Mouse (Mus musculus) embryo, embryonic 10.5 days (tissue): ENCODE measurements around the gene Wfdc15a.
A peak's percentile ranks its signal among the peaks of the same experiment; 100 is the strongest.

Experiments used
- DNase-seq: peaks from one replicate; pipeline ENCODE4 v3.0.0-alpha.2; 2015; ENCODE audit warnings: low spot score

Gene Wfdc15a

DNA sequence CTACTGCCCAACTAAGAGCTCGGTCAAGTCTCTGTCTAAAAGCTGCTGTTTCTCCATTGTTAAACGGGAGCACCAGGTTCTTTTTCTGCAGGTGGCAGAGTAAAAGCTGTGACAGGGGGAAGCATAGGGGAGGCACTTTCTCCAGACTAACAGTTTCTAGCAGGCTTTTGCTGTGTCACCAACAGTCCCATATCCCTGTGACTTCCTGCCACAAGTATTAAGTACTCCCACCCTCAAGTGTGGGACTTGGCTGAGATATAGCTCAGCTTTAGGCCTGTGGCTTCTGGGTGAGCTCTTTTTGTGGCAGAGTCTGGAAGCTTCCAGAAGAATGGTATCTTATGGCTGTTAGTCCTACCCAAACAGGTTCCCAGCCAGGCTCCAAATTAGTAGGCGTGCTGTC, 24.1 kb downstream of the Wfdc15a start:
- DNase-seq, result no peak

DNA sequence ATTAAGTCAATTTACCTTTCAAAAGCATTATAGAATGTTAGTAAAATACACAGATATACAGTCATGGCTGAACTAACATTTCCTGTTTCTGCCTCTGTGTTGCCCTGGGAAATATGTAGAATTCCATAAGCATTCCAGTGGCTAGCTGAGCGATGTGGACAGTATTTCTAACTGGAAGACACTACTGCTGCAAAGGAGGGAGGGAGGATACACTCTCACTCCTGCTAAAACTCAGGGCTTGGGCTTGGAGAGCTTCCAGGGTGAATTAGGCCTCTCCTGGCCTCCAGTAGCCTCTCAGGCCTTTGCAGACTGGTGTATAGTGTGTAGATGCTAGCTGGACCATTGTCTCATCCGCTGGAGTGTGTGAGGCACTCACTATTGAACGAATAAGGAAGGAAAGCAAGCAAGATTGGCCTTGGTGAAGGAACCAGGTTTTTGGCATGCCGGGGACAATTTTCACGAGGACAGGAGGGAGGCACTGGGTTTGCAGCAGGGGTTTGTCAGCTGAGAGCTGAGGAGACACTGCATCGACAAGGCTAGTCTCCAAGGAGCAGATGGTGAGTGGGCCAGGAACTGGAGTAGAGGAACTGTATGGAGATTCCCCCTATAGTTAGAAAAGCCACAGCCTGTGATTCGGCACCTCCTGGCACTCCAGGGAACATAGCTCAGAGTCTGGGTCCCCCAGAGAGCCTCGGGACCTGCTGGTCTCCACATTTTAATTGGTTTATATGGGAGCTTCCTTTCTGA, 25.1 kb downstream of the Wfdc15a start:
- no peak for DNase-seq

DNA sequence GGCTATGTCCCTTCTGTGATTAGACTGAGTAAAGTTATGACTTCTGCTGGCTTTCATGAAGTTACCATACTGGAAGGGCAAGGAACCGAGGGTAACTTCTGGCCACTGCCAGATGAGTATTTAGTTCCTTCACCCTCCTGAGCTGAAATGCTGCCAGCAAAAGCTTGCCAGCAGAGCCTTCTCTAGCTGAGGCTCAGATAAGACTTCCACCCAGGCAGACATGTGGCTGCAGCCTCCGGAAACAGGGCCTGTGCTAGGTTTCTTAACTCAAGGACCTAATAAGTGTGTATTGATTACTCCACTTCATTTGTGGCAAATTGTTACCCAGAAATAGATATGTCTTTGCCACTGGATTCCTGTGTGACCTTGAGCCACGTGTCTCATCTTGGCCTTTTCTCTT, 26.5 kb downstream of the Wfdc15a start:
- DNase-seq, result no peak

DNA sequence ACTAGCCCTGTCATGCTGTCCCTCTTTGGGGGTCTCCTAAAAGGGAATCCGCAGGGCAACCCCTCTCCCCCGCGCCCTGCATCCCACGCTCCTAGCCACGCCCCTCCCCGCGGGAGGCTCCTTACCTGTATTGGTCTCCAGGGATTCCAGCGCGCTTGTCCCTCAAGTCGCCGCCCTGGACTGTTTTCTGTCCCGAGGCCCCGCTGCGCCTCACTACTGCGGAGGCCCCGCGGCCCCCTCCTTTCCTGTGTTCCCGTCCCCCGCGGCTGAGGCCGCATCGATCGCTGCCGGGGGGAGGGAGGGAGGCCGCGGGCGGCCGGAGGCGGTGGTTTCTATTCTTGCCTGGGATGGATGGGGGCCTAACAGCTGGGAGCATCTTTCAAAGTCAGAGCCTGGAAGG, 29.0 kb downstream of the Wfdc15a start, which contains the start of gene Kcns1:
Gene Kcns1 (minus strand): TSS at position 212 of the 400 bp plus-strand sequence.
- DNase-seq, result peak; percentile 18

DNA sequence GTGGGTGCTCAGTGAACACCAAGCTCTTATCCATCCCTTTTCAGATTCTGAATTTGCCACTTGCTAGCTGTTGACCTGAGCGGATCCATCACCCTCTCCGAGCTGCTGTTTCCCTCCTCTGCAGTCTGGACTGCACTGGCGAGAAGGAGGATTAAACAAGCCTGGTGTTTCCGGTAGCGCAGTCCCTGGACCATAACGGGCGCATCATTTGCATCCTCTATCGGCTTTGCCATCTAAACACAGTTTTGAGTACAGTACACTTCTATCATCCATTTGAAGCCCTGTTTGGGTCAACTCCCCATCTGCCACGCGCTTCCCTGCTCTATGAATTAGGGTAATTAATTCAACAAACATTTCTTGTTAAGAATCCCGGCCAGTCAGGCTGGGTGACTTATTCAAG, 29.6 kb downstream of the Wfdc15a start:
- peak; percentile 39 for DNase-seq

DNA sequence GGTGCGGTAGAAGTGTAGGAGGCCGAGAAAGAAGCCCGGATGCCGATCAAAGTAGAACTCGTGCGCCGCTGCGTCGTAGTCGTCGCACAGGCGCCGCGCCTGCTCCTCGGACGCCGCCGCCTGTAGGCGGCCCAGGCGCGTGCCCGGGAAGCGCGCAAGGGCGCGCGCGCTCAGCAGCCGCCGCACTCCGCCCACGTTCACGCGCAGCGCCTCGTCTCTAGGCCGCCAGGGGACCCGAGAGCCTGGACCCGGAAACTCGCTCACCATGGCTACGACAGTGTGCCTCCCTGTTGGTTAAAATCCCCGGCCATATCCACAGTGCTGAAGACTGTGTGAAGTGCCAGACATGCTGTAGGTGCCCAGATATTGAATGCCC, 31.4 kb downstream of the Wfdc15a start:
- DNase-seq, result peak; percentile 32

DNA sequence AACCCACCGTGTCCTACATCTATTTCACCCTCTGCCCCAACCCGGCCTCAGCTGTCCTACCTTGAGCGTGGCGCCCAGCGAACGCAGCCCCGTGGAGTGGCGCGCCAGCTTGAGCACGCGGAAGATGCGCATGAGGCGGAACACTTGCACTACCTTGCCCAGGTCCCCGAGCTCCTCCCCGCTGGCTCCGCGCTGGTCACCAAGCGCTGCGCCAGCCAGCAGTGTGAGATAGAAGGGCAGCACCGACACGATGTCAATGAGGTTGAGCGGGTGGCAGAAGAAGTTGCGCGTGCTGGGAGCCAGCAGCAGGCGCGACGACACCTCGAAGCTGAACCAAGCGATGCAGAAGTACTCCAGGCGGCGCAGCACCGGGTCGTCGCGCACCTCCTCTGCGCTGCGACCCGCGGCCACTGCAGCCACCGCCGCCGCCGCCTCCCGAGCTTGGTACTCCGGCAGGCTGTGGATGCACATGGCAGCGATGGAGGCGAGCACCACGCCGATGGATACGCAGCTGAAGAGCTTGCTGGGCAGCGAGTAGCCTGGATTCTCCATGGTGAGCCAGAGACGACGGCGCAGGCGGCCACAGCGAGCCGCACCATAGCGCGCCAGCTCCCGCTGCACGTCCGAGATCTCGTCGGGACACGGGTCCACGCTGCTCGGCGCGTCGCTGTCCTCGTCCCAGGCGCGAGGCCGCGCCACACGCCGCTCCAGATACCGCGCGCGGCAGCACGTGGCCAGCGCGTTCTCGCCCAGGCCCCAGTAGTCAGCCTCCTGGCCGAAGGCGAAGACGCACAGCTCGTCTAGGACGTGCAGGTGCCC, 32.0 kb downstream of the Wfdc15a start:
- no peak for DNase-seq

DNA sequence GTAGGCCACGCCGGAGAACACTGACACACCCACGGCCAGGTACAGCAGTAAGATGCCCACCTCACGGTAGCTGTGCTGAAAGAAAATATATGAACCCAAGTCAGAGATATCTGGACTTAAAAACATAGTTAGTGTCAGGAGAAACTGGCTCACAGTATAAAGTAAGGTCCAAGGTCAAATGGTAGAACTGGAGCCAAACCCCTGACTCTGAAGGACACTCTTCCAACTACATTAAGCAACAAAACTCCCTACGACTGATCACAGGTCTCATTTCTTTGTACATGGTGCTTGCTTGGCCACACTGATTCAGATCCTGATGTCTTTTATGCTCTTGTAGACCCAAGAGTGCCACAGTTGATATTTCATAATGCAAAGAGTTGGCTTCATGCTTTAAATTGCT, 35.0 kb downstream of the Wfdc15a start:
- DNase-seq, result no peak

DNA sequence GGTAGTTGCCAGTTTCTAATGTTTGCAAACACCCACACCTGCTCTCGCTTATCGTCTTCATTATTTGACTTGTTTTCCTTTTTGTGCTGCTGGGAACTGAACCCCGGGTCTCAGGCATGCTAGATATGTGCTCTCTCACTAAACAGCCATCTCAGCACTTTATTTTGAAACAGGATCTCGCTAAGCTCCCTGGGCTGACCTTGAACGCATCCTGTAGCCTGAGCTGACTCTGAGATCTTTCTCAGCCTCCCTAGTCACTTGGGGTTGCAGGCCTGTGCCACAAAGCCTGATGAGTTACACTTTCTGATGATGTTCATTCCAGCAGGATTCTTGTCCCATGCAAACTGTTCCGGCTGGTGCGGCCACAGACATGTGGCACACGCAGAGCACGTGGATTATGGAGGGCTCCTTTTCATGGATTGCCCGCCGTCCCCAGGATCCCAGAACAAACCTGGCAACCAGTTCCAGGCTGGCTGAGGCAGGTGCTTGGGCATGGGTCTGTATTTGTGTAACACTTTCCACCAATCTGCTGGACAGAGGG, 38.3 kb downstream of the Wfdc15a start:
- no peak for DNase-seq

DNA sequence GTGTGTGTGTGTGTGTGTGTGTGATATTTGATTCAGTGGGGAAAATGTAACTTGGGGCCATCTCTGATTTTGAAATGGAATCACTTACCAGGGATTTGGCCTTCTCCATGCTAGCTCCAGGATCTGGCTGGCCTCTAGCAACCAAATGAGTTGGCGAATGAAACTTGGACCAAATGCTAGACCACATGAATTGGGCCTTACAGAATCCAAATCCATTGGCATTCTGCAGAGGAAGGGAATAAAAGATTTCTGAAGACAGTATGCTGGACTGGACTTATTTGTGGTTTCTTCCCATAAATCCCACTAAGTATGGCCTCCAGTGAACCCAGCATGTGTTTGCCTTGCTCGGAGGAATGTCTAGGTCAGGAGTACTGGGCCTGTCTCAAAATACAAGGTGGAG, 41.1 kb downstream of the Wfdc15a start:
- DNase-seq, result no peak

DNA sequence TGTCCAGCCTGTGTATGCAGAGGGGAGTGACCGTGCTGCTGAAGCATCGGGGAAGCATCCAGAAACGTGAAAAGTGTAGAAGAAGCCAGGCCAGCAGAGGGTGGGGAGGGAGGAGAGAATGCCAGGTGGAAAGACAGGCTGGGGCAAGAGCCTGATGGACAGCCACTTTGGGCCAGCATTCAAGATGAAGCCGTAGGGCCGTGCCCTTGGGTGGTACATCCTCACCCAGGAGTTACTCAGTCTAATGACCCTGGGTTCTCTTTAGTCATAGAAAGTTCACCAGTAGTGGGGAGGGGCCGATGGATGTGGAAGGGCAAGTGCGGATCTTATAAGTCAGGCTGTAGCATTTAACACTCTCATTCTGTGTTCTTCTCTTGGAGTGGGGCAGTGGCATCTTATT, 43.8 kb downstream of the Wfdc15a start:
- no peak for DNase-seq

DNA sequence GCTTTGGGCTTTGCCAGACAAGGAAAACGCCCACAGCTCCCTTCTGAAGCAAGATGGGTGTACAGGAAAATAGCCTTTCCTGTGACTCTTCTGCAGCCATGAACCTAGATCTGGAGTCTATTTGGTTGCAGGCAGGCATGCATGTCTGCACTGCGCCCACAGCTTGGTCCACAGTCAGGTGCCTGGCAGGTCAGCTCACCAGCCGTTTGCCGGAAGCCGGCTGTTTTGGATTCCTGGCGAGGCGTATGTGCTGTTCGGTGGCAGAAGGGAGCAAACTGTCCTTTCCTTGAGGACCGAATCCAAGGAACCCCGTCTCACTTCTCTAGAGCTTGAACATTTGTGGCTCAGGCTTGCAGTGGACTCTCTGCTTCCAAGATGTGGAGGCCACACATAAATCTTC, 45.9 kb downstream of the Wfdc15a start:
- no peak for DNase-seq

DNA sequence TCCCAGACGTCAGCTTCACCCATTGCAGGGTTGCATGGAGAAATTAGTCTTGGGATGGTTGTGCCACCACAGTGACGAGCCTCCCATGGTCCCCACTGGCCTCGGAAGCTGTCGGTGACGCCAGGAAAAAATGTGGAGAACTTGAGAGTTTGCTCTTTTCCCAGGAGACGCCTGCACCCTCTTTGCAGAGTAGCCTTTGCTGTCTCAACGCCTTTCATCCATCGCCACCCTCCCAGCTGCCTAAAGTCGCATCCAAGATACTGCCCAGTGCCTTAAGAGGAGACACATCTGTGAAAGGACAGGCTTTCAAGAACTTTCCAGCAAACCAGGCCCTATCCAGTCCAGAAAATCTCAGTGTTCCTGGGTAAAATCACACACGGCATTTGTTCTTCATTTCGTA, 47.6 kb downstream of the Wfdc15a start:
- DNase-seq, result no peak

DNA sequence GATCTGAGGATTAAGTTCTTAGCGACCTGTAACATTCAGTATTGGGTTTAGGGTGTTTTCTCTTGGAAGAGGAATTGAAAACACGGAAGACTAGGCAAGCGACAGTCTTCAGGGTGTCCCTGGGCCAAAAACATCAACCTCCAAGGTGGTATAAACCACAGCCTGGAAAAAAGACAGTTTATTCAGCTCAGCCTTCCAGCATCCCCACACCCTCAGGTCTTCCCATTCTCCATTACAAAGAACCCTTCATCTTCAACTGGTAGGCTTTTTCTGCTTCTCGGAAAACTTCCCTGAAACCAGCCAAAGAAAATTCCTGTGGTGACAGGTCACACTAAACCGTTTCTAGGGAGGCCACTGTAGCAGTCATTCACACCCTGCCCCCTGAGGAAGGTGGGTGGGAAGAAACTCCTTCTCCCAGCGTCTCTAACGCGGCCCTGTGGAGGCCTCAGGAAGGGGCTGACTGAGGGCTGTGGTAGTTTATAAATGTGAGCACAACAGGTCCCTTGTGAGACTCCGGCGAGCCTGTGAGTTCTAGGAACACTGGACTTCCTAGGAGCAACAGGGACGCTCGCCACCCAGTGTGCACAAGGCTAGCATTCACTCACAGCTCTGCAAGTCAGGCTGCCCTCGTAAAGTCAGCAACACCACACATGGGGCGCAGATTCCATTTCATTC, 49.7 kb downstream of the Wfdc15a start:
- peak; percentile 13 for DNase-seq
